Mouse (Mus musculus) heart, postnatal 0 days (tissue): Measurements from ENCODE around the gene Dnase2a. TPM values are rescaled to one million over a fixed set of nuclear protein-coding genes. Genes with fewer than 3 reads are reported as not detected.

ENCODE experiments used
- ATAC-seq: fragments of 200-750 bp; cut with Nextera tagmentation; 2 replicates; pipeline ENCODE4 v1.8.0; 2017; ENCODE audit warnings: low read depth, moderate number of reproducible peaks, moderate library complexity; ENCODE audit not compliant: insufficient read depth
- DNase-seq: peaks from one replicate; pipeline ENCODE4 v3.0.0-alpha.2; 2016; ENCODE audit warnings: low spot score
- H3K27ac ChIP-seq: fragments of 300-500 bp; sonication (generic); 2 replicates; pipeline ENCODE4 v1.5.1; 2014; ENCODE audit warnings: low read depth, mild to moderate bottlenecking
- H3K27me3 ChIP-seq: fragments of 300-500 bp; sonication (generic); 2 replicates; pipeline ENCODE4 v1.6.1; 2014; ENCODE audit warnings: low read length, mixed read lengths; ENCODE audit not compliant: control insufficient read depth, insufficient read depth
- H3K36me3 ChIP-seq: fragments of 300-500 bp; sonication (generic); replicated peaks from 2 replicates; pipeline ENCODE4 v1.6.1; 2014; ENCODE audit warnings: low read length, mixed read lengths; ENCODE audit not compliant: control insufficient read depth, insufficient read depth
- H3K4me1 ChIP-seq: fragments of 300-500 bp; sonication (generic); 2 replicates; pipeline ENCODE4 v1.6.1; 2014; ENCODE audit warnings: antibody characterized with exemption; ENCODE audit not compliant: control insufficient read depth, insufficient read depth
- H3K4me2 ChIP-seq: fragments of 300-500 bp; sonication (generic); 2 replicates; pipeline ENCODE4 v1.6.1; 2014; ENCODE audit warnings: low read depth, mild to moderate bottlenecking, low read length, moderate library complexity
- H3K4me3 ChIP-seq: fragments of 300-500 bp; sonication (generic); 2 replicates; pipeline ENCODE4 v1.5.1; 2014; ENCODE audit warnings: low read depth, low read length
- H3K9ac ChIP-seq: fragments of 300-500 bp; sonication (generic); replicated peaks from 2 replicates; pipeline ENCODE4 v1.6.1; 2014; ENCODE audit warnings: low read depth, low read length, mixed read lengths
- H3K9me3 ChIP-seq: fragments of 300-500 bp; sonication (generic); replicated peaks from 2 replicates; pipeline ENCODE4 v1.6.1; 2016; ENCODE audit warnings: low read length; ENCODE audit not compliant: control insufficient read depth
- CTCF ChIP-seq: IDR thresholded peaks from 2 replicates; pipeline ENCODE4 v1.5.1; 2016; ENCODE audit warnings: antibody characterized with exemption, control low read depth, low read depth
- EP300 ChIP-seq: IDR thresholded peaks from 2 replicates; pipeline ENCODE4 v1.6.1; 2016; ENCODE audit warnings: antibody characterized with exemption, low read depth
- WGBS: fragments of 180-500 bp; shearing (Covaris S2); extraction: QIAGEN DNeasy Blood & Tissue Kit; methylation state at CpG from one replicate; pipeline ENCODE4 v1.1.7; 2014; 5-methylcytosine and 5-hydroxymethylcytosine counted together
- polyA plus RNA-seq: library from polyadenylated mRNA; unstranded; fragments of >200 nt; fragmentation: Nextera tagmentation; extraction: Ambion mirVana; gene quantifications from 2 replicates; pipeline ENCODE4 v1.2.1, GENCODE M21; 2015
- total RNA-seq: library from RNA; depleted of rRNA; stranded (reverse); fragments of >200 nt; gene quantifications from 2 replicates; pipeline ENCODE4 v1.2.3, GENCODE M21; 2014; ENCODE audit warnings: low replicate concordance

Gene Dnase2a
- total and polyA plus RNA-seq, 2 experiments from 2014 or later, result 4.6 to 11.0 TPM

GRCm38 (mm10) chr8:84912895-84913501 is 4.6 kb downstream of the Dnase2a start:
- peaks cover 5% of the 10 kb centered on the region for H3K9me3 ChIP-seq
- no peak overlapping the region for H3K27ac ChIP-seq
- ATAC-seq (no peak), DNase-seq (peak; percentile 44)
- no peaks in the 10 kb centered on the region for H3K36me3 ChIP-seq
- peak overlapping the region; percentile 43 for H3K4me3 ChIP-seq
- peaks cover 62% of the 10 kb centered on the region for H3K27me3 ChIP-seq
- peaks cover 9% of the 10 kb centered on the region; the same call in 1 of the 2 replicates for H3K4me1 ChIP-seq
- peak overlapping the region; percentile 23; the same call in 1 of the 2 replicates for H3K9ac ChIP-seq
- WGBS, result 1% methylated on average over 55 of the region's 55 CpGs
- TF ChIP-seq EP300 (no peak), CTCF (no peak)
- H3K4me2 ChIP-seq, result peak overlapping the region; percentile 70

- no peak for DNase-seq
- H3K4me3 ChIP-seq, result peak overlapping the region; percentile 43
- no peak for TF ChIP-seq CTCF
- no peak for TF ChIP-seq EP300
- H3K27me3 ChIP-seq, result peaks cover 65% of the 10 kb centered on the region
- no peak overlapping the region for H3K27ac ChIP-seq
- H3K9ac ChIP-seq, result peak overlapping the region; percentile 23; the same call in 1 of the 2 replicates
- 7% methylated on average over 9 of the region's 9 CpGs for WGBS
- H3K4me1 ChIP-seq, result peaks cover 9% of the 10 kb centered on the region; the same call in 1 of the 2 replicates
- H3K9me3 ChIP-seq, result peaks cover 5% of the 10 kb centered on the region
- no peak for ATAC-seq
- peak overlapping the region; percentile 70 for H3K4me2 ChIP-seq
- no peaks in the 10 kb centered on the region for H3K36me3 ChIP-seq
Observed at GRCm38 (mm10) chr8:84913502-84913900, 5.1 kb downstream of the Dnase2a start.

GRCm38 (mm10) chr8:84913960-84914359 is 5.6 kb downstream of the Dnase2a start:
- H3K4me2 ChIP-seq, result peak overlapping the region; percentile 70; the same call in 1 of the 2 replicates
- no peak overlapping the region for H3K4me3 ChIP-seq
- H3K9ac ChIP-seq, result no peak overlapping the region
- H3K4me1 ChIP-seq, result peaks cover 9% of the 10 kb centered on the region; the same call in 1 of the 2 replicates
- TF ChIP-seq EP300 (no peak), CTCF (no peak)
- DNase-seq (no peak), ATAC-seq (no peak)
- peaks cover 5% of the 10 kb centered on the region for H3K9me3 ChIP-seq
- no peak overlapping the region for H3K27ac ChIP-seq
- H3K36me3 ChIP-seq, result no peaks in the 10 kb centered on the region
- peaks cover 69% of the 10 kb centered on the region for H3K27me3 ChIP-seq
- WGBS, result 33% methylated on average over 4 of the region's 4 CpGs

DNA sequence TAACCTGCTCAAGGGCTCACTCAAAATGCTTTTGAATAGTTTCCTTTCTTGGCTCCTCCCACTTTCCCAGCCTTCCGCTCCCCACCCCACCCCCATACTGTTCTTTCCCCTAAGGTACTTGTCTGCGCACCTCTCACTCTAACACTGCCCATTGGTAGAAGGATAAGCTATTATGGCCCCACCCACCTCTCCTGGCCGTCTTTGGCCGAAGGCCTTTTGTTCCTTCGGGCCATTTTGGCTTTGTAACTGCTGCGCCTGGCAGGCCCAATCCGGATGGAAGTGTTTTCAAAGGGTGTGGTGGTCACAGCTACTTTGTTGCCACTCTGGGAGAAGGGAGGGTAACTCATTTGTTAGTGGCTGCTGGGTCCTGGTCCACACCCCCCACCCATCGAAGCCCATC is 6.9 kb downstream of the Dnase2a start:
- no peak overlapping the region for H3K4me3 ChIP-seq
- no peak overlapping the region for H3K4me2 ChIP-seq
- H3K4me1 ChIP-seq, result peaks cover 9% of the 10 kb centered on the region; the same call in 1 of the 2 replicates
- DNase-seq (no peak), ATAC-seq (no peak)
- WGBS, result 80% methylated on average over 8 of the region's 8 CpGs
- no peaks in the 10 kb centered on the region for H3K36me3 ChIP-seq
- H3K9ac ChIP-seq, result no peak overlapping the region
- H3K27me3 ChIP-seq, result peaks cover 62% of the 10 kb centered on the region
- H3K27ac ChIP-seq, result no peak overlapping the region
- TF ChIP-seq EP300 (no peak), CTCF (no peak)
- H3K9me3 ChIP-seq, result peaks cover 5% of the 10 kb centered on the region

DNA sequence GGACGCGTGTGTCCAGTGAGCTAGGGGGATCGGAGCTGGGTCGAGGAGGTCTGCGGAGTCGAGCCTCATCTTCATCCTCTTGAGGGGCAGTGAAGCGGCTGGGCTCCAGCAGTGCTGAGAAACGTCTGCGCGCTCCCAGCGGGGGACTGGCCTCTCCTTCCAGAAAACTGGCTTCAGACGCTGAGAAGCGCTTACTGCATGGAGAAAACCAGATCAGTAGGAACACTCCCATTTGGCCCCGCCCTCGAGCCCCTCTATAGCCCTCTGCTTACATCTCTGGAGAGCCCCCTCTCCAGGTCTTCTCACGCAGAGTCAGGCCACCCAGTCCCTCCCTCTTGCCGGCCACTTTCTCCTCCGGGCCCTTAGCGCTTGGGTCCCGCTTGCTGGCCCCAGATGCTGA is 9.4 kb downstream of the Dnase2a start:
- DNase-seq, result no peak
- H3K27ac ChIP-seq, result no peak overlapping the region
- H3K4me2 ChIP-seq, result no peak overlapping the region
- TF ChIP-seq CTCF (no peak), EP300 (no peak)
- H3K9me3 ChIP-seq, result peaks cover 5% of the 10 kb centered on the region
- H3K36me3 ChIP-seq, result no peaks in the 10 kb centered on the region
- H3K4me3 ChIP-seq, result no peak overlapping the region
- WGBS, result 30% methylated on average over 20 of the region's 20 CpGs
- H3K27me3 ChIP-seq, result peaks cover 38% of the 10 kb centered on the region
- peaks cover 8% of the 10 kb centered on the region; the same call in 1 of the 2 replicates for H3K4me1 ChIP-seq
- ATAC-seq, result no peak
- no peak overlapping the region for H3K9ac ChIP-seq

DNA sequence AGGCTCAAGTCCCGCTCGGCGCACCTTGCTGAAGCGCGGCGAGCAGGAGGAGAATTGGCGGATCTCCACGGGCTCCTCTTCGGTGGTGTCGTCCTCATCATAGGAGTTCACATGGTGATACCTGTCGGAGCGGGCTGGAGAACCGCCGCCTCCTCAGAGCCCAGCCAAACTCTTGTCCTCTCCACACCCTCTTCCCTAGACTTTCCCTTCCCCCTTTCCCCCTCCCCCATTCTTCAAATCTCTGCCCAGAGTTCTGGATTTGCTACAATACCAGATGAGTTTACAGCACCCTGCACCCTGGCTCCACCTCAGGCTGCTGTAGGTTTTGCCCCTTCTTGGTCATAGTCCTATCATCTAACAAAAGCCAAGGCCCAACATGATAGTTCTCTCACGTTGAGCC is 10.3 kb downstream of the Dnase2a start:
- WGBS, result 83% methylated on average over 15 of the region's 15 CpGs
- Histone ChIP-seq H3K4me1 (no peaks in the 10 kb centered on the region), H3K9me3 (peaks cover 5% of the 10 kb centered on the region), H3K9ac (no peak overlapping the region), H3K27me3 (peaks cover 37% of the 10 kb centered on the region), H3K27ac (no peak overlapping the region), H3K36me3 (no peaks in the 10 kb centered on the region), H3K4me2 (no peak overlapping the region), H3K4me3 (no peak overlapping the region)
- no peak for DNase-seq
- no peak for ATAC-seq
- TF ChIP-seq EP300 (no peak), CTCF (no peak)
